Mouse (Mus musculus): ENCODE results near the gene Kctd19.

The Kctd19 gene

DNA sequence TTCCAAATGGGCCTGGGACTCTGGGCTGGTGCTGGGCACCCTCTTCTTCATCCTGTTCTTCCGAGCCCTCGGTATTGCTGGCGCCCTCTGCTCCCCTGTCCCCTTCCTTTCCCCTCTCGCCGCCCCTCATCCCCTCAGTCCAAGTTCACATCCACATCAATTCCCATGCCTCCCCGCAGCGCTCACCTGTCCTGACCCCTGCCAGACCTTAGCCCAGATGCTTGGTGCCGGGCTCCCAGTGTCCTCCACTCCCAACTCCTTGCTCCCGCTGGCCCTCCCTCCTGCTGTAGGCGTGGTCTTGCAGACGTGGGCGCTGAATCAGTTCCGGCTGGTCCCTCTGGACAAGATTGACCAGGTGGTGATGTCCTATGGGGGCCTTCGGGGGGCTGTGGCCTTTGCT lies 56.6 kb downstream of the Kctd19 start:
- CTCF ChIA-PET = no interaction called here

DNA sequence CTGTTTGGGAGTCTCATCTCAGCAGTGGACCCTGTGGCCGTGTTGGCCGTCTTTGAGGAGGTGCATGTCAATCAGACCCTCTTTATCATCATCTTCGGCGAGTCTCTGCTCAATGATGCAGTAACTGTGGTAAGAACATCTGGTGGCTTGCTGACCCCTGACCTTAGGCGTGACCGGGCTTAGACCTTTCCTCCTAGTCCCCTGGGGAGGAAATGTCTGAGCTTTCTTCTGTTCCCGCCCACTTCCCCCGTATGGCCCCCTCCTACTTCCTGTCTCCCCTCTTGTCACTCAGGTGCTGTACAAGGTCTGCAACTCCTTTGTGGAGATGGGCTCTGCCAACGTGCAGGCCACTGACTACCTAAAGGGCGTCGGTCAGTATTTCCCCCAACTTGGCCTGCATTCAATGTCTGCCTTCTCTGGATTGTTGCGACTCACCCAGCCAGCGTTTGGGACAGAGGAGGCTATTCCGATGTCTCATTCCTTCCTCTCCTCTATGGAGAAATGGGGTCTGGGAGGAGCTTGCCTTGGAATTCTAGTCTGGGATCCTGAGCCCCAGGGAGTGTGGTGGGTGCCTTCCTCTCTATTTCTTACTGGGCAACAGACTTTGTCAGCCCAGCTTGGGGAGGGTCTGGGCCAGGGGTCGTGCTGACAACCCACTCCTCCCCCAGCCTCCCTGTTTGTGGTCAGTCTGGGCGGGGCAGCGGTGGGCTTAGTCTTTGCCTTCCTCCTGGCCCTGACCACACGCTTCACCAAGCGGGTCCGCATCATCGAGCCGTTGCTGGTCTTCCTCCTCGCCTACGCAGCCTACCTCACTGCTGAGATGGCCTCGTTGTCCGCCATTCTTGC lies 57.9 kb downstream of the Kctd19 start:
- CTCF ChIA-PET = interaction anchor here (0.5 kb wide), 1 partner anchor 127 kb away, joined by 3 read pairs; no protein-coding TSS in a partner anchor

DNA sequence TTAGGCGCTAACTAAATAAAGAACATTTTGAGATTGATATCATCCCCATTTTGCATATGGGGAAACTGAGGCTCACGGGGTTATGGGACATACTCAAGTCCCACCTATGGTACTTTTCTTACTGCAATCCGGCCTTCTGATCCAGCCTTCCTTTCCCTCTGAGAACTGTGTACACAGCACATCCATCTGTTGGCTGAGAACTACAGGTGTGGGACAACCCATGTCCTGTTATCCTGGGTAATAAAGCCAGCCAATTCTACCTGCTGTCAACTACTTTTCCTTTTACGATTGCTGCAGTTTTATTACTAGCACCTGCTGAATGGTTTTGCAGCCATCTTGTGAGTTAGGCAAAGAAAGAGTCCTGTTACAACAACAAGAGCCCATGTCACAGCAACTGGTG lies 58.8 kb downstream of the Kctd19 start:
- CTCF ChIA-PET = interaction anchor here (0.5 kb wide), 1 partner anchor 128 kb away, joined by 3 read pairs; no protein-coding TSS in a partner anchor

DNA sequence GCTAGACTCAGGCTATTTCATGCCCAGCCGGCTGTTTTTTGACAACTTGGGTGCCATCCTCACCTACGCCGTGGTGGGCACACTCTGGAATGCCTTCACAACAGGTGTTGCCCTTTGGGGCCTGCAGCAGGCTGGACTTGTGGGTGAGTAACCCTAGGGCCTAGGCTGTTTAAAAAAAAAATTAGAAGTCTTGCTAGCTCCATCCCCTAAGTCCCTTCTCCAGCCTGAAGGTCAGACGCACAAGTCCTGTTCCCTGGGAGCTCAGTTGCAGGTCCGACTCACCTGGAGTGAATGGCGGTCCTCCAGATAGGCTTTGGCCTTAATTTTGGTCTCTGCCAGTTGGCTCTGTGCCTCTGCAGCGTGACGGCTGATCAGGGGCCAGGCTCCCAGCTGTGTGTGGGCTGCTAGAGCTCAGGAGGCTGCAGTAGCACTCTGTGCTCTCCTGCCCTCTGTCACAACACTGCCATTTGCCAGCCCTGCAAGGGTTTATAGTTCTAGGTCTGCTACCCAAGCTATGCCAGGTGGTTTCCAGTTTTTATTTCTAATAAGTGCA lies 59.6 kb downstream of the Kctd19 start:
- CTCF ChIA-PET = no interaction called here

GRCm38 (mm10) chr8:105350186-105350585 lies 63.1 kb downstream of the Kctd19 start:
- CTCF ChIA-PET = interaction anchor here (0.6 kb wide), 1 partner anchor 32 kb away, joined by 3 read pairs; no protein-coding TSS in a partner anchor

- CTCF ChIA-PET = no interaction called here
These were observed 64.1 kb downstream of the Kctd19 start for GRCm38 (mm10) chr8:105349096-105349771.

GRCm38 (mm10) chr8:105348450-105349095 lies 64.7 kb downstream of the Kctd19 start, which contains the start of gene Slc9a5:
Slc9a5 (plus strand) TSS chr8:105348843.
- CTCF ChIA-PET = no interaction called here

GRCm38 (mm10) chr8:105347428-105348221 lies 65.7 kb downstream of the Kctd19 start, which contains the start of gene Fhod1:
Fhod1 (minus strand) TSS chr8:105347953.
- CTCF ChIA-PET = no interaction called here

GRCm38 (mm10) chr8:105346611-105347427 lies 66.5 kb downstream of the Kctd19 start:
- CTCF ChIA-PET = no interaction called here

GRCm38 (mm10) chr8:105345061-105345975 lies 68.0 kb downstream of the Kctd19 start:
- CTCF ChIA-PET = no interaction called here

GRCm38 (mm10) chr8:105343791-105344574 lies 69.3 kb downstream of the Kctd19 start:
- CTCF ChIA-PET = interaction anchor here (0.6 kb wide), 1 partner anchor 35 kb away, joined by 3 read pairs; no protein-coding TSS in a partner anchor

DNA sequence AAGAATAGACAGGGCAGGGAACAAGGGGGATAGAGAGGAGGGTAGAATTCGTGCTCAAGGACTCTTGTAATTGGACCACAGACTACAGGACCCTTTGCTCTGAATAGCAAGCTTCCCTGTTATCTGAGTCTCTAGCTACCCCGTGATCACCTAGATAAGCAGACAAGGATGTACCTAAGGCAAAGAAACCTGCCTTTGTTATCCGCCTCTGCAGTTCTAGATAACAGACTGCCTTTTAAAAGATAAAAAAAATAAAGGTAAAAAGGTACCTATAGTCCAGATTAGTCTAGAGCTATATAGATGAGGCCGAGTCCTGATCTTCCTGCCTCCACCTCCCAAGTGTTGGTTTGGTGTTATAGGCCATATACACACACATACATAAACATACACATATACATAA lies 70.5 kb downstream of the Kctd19 start:
- CTCF ChIA-PET = no interaction called here

- CTCF ChIA-PET = interaction anchor here (0.7 kb wide), 1 partner anchor 1092 kb away, joined by 3 read pairs; no protein-coding TSS in a partner anchor
These were observed 71.9 kb downstream of the Kctd19 start for GRCm38 (mm10) chr8:105341399-105341798.

- CTCF ChIA-PET = no interaction called here
These were observed 73.2 kb downstream of the Kctd19 start for GRCm38 (mm10) chr8:105339886-105340635.

DNA sequence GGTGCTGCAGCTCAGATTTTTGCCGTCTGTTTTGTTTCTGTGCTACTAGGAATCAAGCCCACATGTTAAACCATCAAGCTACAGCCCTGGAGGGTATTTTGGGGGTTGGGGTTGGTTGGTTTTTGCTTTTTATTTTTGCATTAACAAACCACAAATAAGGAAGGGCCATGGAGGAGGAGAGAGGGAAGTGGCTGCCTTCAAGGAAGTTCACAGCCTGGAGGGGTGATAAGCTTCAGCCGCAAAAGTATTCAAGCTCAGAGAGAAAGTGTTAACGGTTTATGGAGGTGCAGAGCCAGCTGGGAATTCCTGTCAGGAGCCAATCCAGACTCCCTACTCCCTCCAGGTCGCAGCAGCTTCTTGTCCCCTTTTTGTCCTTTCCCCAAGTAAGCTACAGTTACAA lies 74.3 kb downstream of the Kctd19 start:
- CTCF ChIA-PET = no interaction called here

GRCm38 (mm10) chr8:105336373-105337130 lies 76.8 kb downstream of the Kctd19 start:
- CTCF ChIA-PET = no interaction called here

All from spleen, embryonic (tissue).